Mouse (Mus musculus) CH12.LX (cell line): ENCODE measurements around the gene Zfp579. TPM values are rescaled to one million over a fixed set of nuclear protein-coding genes. Genes with fewer than 3 reads are reported as not detected.

Experiments used
- DNase-seq: peaks from one replicate; pipeline ENCODE4 v3.0.0-alpha.2; 2013; ENCODE audit errors: extremely low read depth
- H3K27ac ChIP-seq: 2 replicates; pipeline ENCODE4 v1.5.1; 2012; ENCODE audit warnings: low read depth, mild to moderate bottlenecking, control low read depth, moderate library complexity; ENCODE audit not compliant: insufficient read depth
- H3K27me3 ChIP-seq: replicated peaks from 2 replicates; pipeline ENCODE3; 2012; ENCODE audit warnings: inconsistent platforms
- H3K36me3 ChIP-seq, 2 experiments: replicated peaks in 1 of 2; 2 replicates each; pipeline versions ENCODE3 to v1.6.1; 2012; ENCODE audit warnings: inconsistent platforms in 1 of 2, low read length in 1 of 2, mild to moderate bottlenecking in 1 of 2, mixed read lengths in 1 of 2, moderate library complexity in 1 of 2; ENCODE audit not compliant: control insufficient read depth in 1 of 2, insufficient read depth in 1 of 2
- H3K4me1 ChIP-seq, 2 experiments: 2 replicates each; pipeline ENCODE4 v1.6.1; 2012; ENCODE audit warnings: inconsistent platforms in 1 of 2, moderate library complexity in 1 of 2; ENCODE audit not compliant: insufficient read depth in 2 of 2, control insufficient read depth in 1 of 2
- H3K4me2 ChIP-seq: 2 replicates; pipeline ENCODE4 v1.6.1; 2012; ENCODE audit warnings: low read depth, mild to moderate bottlenecking, control low read depth; ENCODE audit not compliant: poor library complexity, insufficient read depth, severe bottlenecking
- H3K4me3 ChIP-seq, 3 experiments: fragments of 150-350 bp in 1 of 3; sonication (generic) in 1 of 3; replicated peaks in 1 of 3; 2 replicates each; pipeline versions ENCODE3 to v1.5.1; 2011 to 2012; ENCODE audit warnings: low read depth in 2 of 3, low read length in 2 of 3, mild to moderate bottlenecking in 2 of 3, moderate library complexity in 2 of 3, control low read depth in 1 of 3, improper control_type of control experiment in 1 of 3, inconsistent platforms in 1 of 3, mixed read lengths in 1 of 3; ENCODE audit not compliant: poor library complexity in 1 of 3
- H3K79me2 ChIP-seq: replicated peaks from 2 replicates; pipeline ENCODE4 v1.6.1; 2012; ENCODE audit warnings: mild to moderate bottlenecking, moderate library complexity; ENCODE audit not compliant: control insufficient read depth, poor library complexity, insufficient read depth, severe bottlenecking; ENCODE audit errors: extremely low read depth
- H3K9ac ChIP-seq: 2 replicates; pipeline ENCODE4 v1.6.1; 2012; ENCODE audit warnings: low read depth, mild to moderate bottlenecking, control low read depth, moderate library complexity; ENCODE audit not compliant: insufficient read depth
- H3K9me3 ChIP-seq: replicated peaks from 2 replicates; pipeline ENCODE3; 2012; ENCODE audit warnings: low read length, inconsistent platforms, mixed read lengths
- BHLHE40 ChIP-seq: IDR thresholded peaks from 2 replicates; pipeline ENCODE4 v1.6.1; 2011; ENCODE audit warnings: mild to moderate bottlenecking, low read depth, low read length, improper control_type of control experiment
- CHD2 ChIP-seq: IDR thresholded peaks from 2 replicates; pipeline ENCODE4 v1.6.1; 2011; ENCODE audit warnings: low read length, improper control_type of control experiment
- E2F4 ChIP-seq: IDR thresholded peaks from 2 replicates; pipeline ENCODE4 v1.6.1; 2011; ENCODE audit warnings: low read depth, low read length, improper control_type of control experiment; ENCODE audit not compliant: insufficient replicate concordance
- EP300 ChIP-seq: IDR thresholded peaks from 2 replicates; pipeline ENCODE4 v1.6.1; 2011; ENCODE audit warnings: low read length, improper control_type of control experiment
- ETS1 ChIP-seq: conservative IDR thresholded peaks from 2 replicates; pipeline ENCODE4 v1.6.1; 2012; ENCODE audit warnings: low read depth, mild to moderate bottlenecking, inconsistent platforms, low read length, improper control_type of control experiment, moderate library complexity
- GABPA ChIP-seq: IDR thresholded peaks from 2 replicates; pipeline ENCODE4 v1.6.1; 2012; ENCODE audit warnings: low read depth, low read length, improper control_type of control experiment, inconsistent platforms; ENCODE audit not compliant: insufficient replicate concordance
- JUND ChIP-seq: conservative IDR thresholded peaks from 2 replicates; pipeline ENCODE4 v1.6.1; 2011; ENCODE audit warnings: low read depth, low read length, improper control_type of control experiment
- KAT2A ChIP-seq: IDR thresholded peaks from 2 replicates; pipeline ENCODE4 v1.6.1; 2012; ENCODE audit warnings: low read length, improper control_type of control experiment, inconsistent platforms; ENCODE audit not compliant: insufficient replicate concordance
- MAZ ChIP-seq: IDR thresholded peaks from 2 replicates; pipeline ENCODE4 v1.6.1; 2012; ENCODE audit warnings: low read depth, mild to moderate bottlenecking, inconsistent platforms, low read length, improper control_type of control experiment, moderate library complexity
- POLR2A ChIP-seq: IDR thresholded peaks from 2 replicates; pipeline ENCODE4 v1.6.1; 2011; ENCODE audit warnings: low read depth, mild to moderate bottlenecking, improper control_type of control experiment, low read length
- RAD21 ChIP-seq: IDR thresholded peaks from 2 replicates; pipeline ENCODE4 v1.6.1; 2011; ENCODE audit warnings: low read depth, mild to moderate bottlenecking, low read length, improper control_type of control experiment, moderate library complexity
- SIN3A ChIP-seq: IDR thresholded peaks from 2 replicates; pipeline ENCODE4 v1.6.1; 2012; ENCODE audit warnings: low read length, improper control_type of control experiment, inconsistent platforms
- UBTF ChIP-seq: IDR thresholded peaks from 2 replicates; pipeline ENCODE4 v1.6.1; 2012; ENCODE audit warnings: low read depth, mild to moderate bottlenecking, inconsistent platforms, low read length, improper control_type of control experiment, moderate library complexity
- ZNF384 ChIP-seq: IDR thresholded peaks from 2 replicates; pipeline ENCODE4 v1.6.1; 2012; ENCODE audit warnings: low read depth, low read length, improper control_type of control experiment, inconsistent platforms
- dilution Hi-C: fragments of 300-500 bp; cut with MboI; formaldehyde crosslinking; loops from 2 replicates; pipeline ENCODE4 v1.14.3; 2020; ENCODE audit warnings: low sequenced_read_pairs; ENCODE audit not compliant: extremely low pct_unique_long_range_greater_than_20kb, extremely low pct_ligation_motif_present
- in situ Hi-C: fragments of 300-500 bp; cut with MboI; formaldehyde crosslinking; loops from 3 replicates; pipeline ENCODE4 v1.14.3; 2019; ENCODE audit warnings: low sequenced_read_pairs, low pct_ligation_motif_present, low pct_unique_long_range_greater_than_20kb, mixed read lengths
- polyA plus RNA-seq: library from polyadenylated mRNA; unstranded; fragments of >175 nt; gene quantifications from 2 replicates; pipeline ENCODE4 v1.2.1, GENCODE M21; 2012; ENCODE audit warnings: low read depth; ENCODE audit not compliant: insufficient read length
- total RNA-seq, 2 experiments: library from RNA; depleted of rRNA; stranded (reverse); fragments of 300-350 nt in 1 of 2; fragments of >200 nt in 1 of 2; gene quantifications; 2 replicates each; pipeline ENCODE4 v1.2.3; 2012 to 2014

Gene Zfp579
- total and polyA plus RNA-seq, 3 experiments = 1.0 to 11.3 (median 2.8) TPM

DNA sequence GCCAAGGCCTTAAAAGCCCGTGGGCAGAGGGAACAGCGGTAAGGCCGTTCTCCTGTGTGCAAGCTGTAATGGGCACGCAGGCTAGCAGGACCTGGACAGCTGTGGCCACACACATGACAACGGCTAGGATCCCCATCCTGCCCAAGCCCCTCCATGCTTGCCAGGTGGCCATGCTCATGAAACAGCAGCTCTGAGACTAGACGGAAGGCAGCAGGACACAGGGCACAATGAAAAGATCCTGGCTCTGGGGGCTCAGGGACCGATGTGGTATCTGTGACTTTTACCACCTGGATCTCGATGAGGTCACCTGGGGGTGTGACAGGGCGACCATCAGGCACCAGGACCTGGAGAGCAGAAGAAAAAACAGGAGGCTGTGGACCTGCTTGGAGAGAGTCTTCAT, 40.2 kb upstream of the Zfp579 start:
- H3K27me3 ChIP-seq = no peaks in the 10 kb centered on the region
- dilution Hi-C loops = no loop called here
- peaks cover 22 to 54% of the 10 kb centered on the region in 2 experiments for H3K36me3 ChIP-seq
- no peak overlapping the region for H3K4me3 ChIP-seq
- H3K9ac ChIP-seq = no peak overlapping the region
- no peak for TF ChIP-seq CHD2
- TF ChIP-seq, all 38 proteins: peak for 0
- in situ Hi-C loops = no loop called here
- no peak overlapping the region for H3K4me2 ChIP-seq
- H3K4me1 ChIP-seq = peaks cover 4 to 17% of the 10 kb centered on the region in 2 experiments
- H3K27ac ChIP-seq = no peak overlapping the region
- 0 out of 2 replicates have a peak, but pooled peaks cover 5% of the 10 kb centered on the region for H3K79me2 ChIP-seq
- no peak for DNase-seq
- H3K9me3 ChIP-seq = peaks cover 8% of the 10 kb centered on the region

- Histone ChIP-seq H3K27ac (no peak overlapping the region), H3K79me2 (0 out of 2 replicates have a peak, but pooled peaks cover 5% of the 10 kb centered on the region), H3K27me3 (no peaks in the 10 kb centered on the region), H3K4me3 (no peak overlapping the region), H3K9ac (no peak overlapping the region), H3K36me3 (peaks cover 27 to 57% of the 10 kb centered on the region in 2 experiments), H3K4me2 (no peak overlapping the region), H3K9me3 (peaks cover 13% of the 10 kb centered on the region), H3K4me1 (peaks cover 4 to 17% of the 10 kb centered on the region in 2 experiments)
- DNase-seq = no peak
- in situ Hi-C loops (no loop called here), dilution Hi-C loops (no loop called here)
- TF ChIP-seq EP300 = no peak
Measured at GRCm38 (mm10) chr7:5035628-5036027, 39.7 kb upstream of the Zfp579 start.

DNA sequence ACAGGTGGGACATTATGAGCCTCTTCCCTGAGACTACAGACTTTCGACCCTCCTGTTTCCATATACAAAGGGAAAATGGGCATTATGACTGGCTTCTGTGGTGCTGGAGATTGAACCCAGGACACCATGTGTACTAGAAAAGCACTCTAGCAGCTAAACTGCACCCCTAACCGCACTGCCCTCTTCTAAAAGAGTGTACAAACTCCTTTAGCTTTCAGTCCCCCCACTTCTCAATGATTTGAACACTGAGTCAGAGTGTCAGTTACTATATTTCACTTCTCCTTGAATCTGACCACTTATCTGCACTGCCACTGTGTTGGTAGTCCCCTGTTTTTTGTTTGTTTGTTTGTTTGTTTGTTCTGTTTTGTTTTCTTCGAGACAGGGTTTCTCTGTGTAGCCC, 37.9 kb upstream of the Zfp579 start, which contains the start of gene 4632433K11Rik:
Gene 4632433K11Rik, plus strand, starts transcription at position 301 of the 400 bp plus-strand sequence.
- no peak within 1 kb of the TSS for H3K27ac ChIP-seq
- no peaks in the 10 kb centered on the region for H3K27me3 ChIP-seq
- no peak within 1 kb of the TSS for H3K4me3 ChIP-seq
- H3K4me2 ChIP-seq = no peak within 1 kb of the TSS
- peaks cover 45 to 73% of the 10 kb centered on the region in 2 experiments for H3K36me3 ChIP-seq
- no peak within 1 kb of the TSS for H3K9ac ChIP-seq
- in situ Hi-C loops (no loop called here), dilution Hi-C loops (no loop called here)
- TF ChIP-seq JUND = no peak
- no peak for TF ChIP-seq KAT2A
- TF ChIP-seq RAD21 = no peak
- no peak for TF ChIP-seq GABPA
- TF ChIP-seq E2F4 = no peak
- no peak for TF ChIP-seq ZNF384
- TF ChIP-seq BHLHE40 = no peak
- TF ChIP-seq UBTF = no peak
- TF ChIP-seq ETS1 = no peak
- no peak for TF ChIP-seq POLR2A
- TF ChIP-seq MAZ = no peak
- TF ChIP-seq SIN3A = no peak
- peaks cover 30% of the 10 kb centered on the region for H3K9me3 ChIP-seq
- H3K79me2 ChIP-seq = 0 out of 2 replicates have a peak, but pooled peaks cover under 1% of the 10 kb centered on the region
- no peak for DNase-seq
- H3K4me1 ChIP-seq = peaks cover 0 to 9% of the 10 kb centered on the region in 2 experiments; a peak in 3 of 4 replicates
